Mouse (Mus musculus) liver, embryonic 15.5 days (tissue): ENCODE measurements around the gene Cacna1b. TPM values are rescaled to one million over a fixed set of nuclear protein-coding genes. Genes with fewer than 3 reads are reported as not detected.
A peak's percentile ranks its signal among the peaks of the same experiment; 100 is the strongest.

Experiments
- ATAC-seq: fragments of 200-750 bp; cut with Nextera tagmentation; 2 replicates; pipeline ENCODE4 v1.8.0; 2017; ENCODE audit warnings: moderate number of reproducible peaks, mild to moderate bottlenecking, moderate library complexity; ENCODE audit not compliant: insufficient read depth
- H3K27ac ChIP-seq: fragments of 300-500 bp; sonication (generic); replicated peaks from 2 replicates; pipeline ENCODE4 v1.5.1; 2015; ENCODE audit warnings: mild to moderate bottlenecking, inconsistent platforms
- H3K27me3 ChIP-seq: fragments of 300-500 bp; sonication (generic); 2 replicates; pipeline ENCODE4 v1.6.1; 2015; ENCODE audit warnings: mild to moderate bottlenecking, inconsistent platforms
- H3K36me3 ChIP-seq: fragments of 300-500 bp; sonication (generic); replicated peaks from 2 replicates; pipeline ENCODE4 v1.6.1; 2015; ENCODE audit warnings: moderate library complexity, mild to moderate bottlenecking, inconsistent platforms
- H3K4me1 ChIP-seq: fragments of 300-500 bp; sonication (generic); replicated peaks from 2 replicates; pipeline ENCODE4 v1.6.1; 2015; ENCODE audit warnings: inconsistent platforms
- H3K4me2 ChIP-seq: fragments of 300-500 bp; sonication (generic); 2 replicates; pipeline ENCODE4 v1.6.1; 2015; ENCODE audit warnings: moderate library complexity, mild to moderate bottlenecking, inconsistent platforms
- H3K4me3 ChIP-seq: fragments of 300-500 bp; sonication (generic); replicated peaks from 2 replicates; pipeline ENCODE4 v1.5.1; 2015; ENCODE audit warnings: mild to moderate bottlenecking, inconsistent platforms
- H3K9ac ChIP-seq: fragments of 300-500 bp; sonication (generic); 2 replicates; pipeline ENCODE4 v1.6.1; 2015; ENCODE audit warnings: moderate library complexity, mild to moderate bottlenecking, inconsistent platforms
- H3K9me3 ChIP-seq: fragments of 300-500 bp; sonication (generic); replicated peaks from 2 replicates; pipeline ENCODE4 v1.6.1; 2016; ENCODE audit warnings: inconsistent platforms
- WGBS: fragments of 180-500 bp; shearing (Covaris S2); methylation state at CpG from one replicate; pipeline ENCODE4 v1.1.7; 2015; ENCODE audit warnings: mixed read lengths; ENCODE audit not compliant: insufficient replicate concordance; 5-methylcytosine and 5-hydroxymethylcytosine counted together
- polyA plus RNA-seq: library from polyadenylated mRNA; unstranded; fragments of >200 nt; fragmentation: Nextera tagmentation; extraction: Ambion mirVana; gene quantifications from 2 replicates; pipeline ENCODE4 v1.2.1, GENCODE M21; 2015

Cacna1b gene
- polyA plus RNA-seq, 1 experiment from 2014 or later = 0.02 TPM

- no peak overlapping the region for H3K4me3 ChIP-seq
- no peak for ATAC-seq
- H3K27ac ChIP-seq = no peak overlapping the region
- no peak overlapping the region for H3K9ac ChIP-seq
- H3K4me1 ChIP-seq = no peaks in the 10 kb centered on the region
- H3K36me3 ChIP-seq = no peaks in the 10 kb centered on the region
- H3K27me3 ChIP-seq = no peaks in the 10 kb centered on the region
- 49% methylated on average over 7 of the region's 7 CpGs for WGBS
- no peak overlapping the region for H3K4me2 ChIP-seq
- no peaks in the 10 kb centered on the region for H3K9me3 ChIP-seq
These were observed 11.9 kb upstream of the Cacna1b start for GRCm38 (mm10) chr2:24774832-24775231.

GRCm38 (mm10) chr2:24770861-24771260 lies 7.9 kb upstream of the Cacna1b start:
- Histone ChIP-seq H3K4me2 (no peak overlapping the region), H3K4me1 (no peaks in the 10 kb centered on the region), H3K27ac (no peak overlapping the region), H3K36me3 (no peaks in the 10 kb centered on the region), H3K27me3 (0 out of 2 replicates have a peak, but pooled peaks cover 4% of the 10 kb centered on the region), H3K9ac (no peak overlapping the region), H3K9me3 (no peaks in the 10 kb centered on the region), H3K4me3 (no peak overlapping the region)
- WGBS = 59% methylated on average over 4 of the region's 4 CpGs
- ATAC-seq = no peak

- H3K27ac ChIP-seq = no peak overlapping the region
- H3K36me3 ChIP-seq = no peaks in the 10 kb centered on the region
- no peaks in the 10 kb centered on the region for H3K9me3 ChIP-seq
- H3K27me3 ChIP-seq = peaks cover 51% of the 10 kb centered on the region
- peak overlapping the region; percentile 72 for H3K4me2 ChIP-seq
- H3K4me3 ChIP-seq = peak overlapping the region; percentile 45
- peaks cover 17% of the 10 kb centered on the region for H3K4me1 ChIP-seq
- H3K9ac ChIP-seq = no peak overlapping the region
- under 1% methylated on average over 52 of the region's 52 CpGs for WGBS
- ATAC-seq = 0 out of 2 replicates have a peak, but pooled peaks have one; percentile 15
These were observed 449 bp downstream of the Cacna1b start for GRCm38 (mm10) chr2:24762446-24762960.

GRCm38 (mm10) chr2:24761923-24762445 lies 968 bp downstream of the Cacna1b start:
- H3K4me2 ChIP-seq = peak overlapping the region; percentile 72

GRCm38 (mm10) chr2:24755276-24755675 lies 7.7 kb downstream of the Cacna1b start:
- H3K27ac ChIP-seq = no peak overlapping the region
- H3K36me3 ChIP-seq = no peaks in the 10 kb centered on the region
- no peak overlapping the region for H3K4me3 ChIP-seq
- no peak overlapping the region for H3K4me2 ChIP-seq
- H3K4me1 ChIP-seq = no peaks in the 10 kb centered on the region
- no peak overlapping the region for H3K9ac ChIP-seq
- 70% methylated on average over 1 of the region's 1 CpGs for WGBS
- no peak for ATAC-seq
- no peaks in the 10 kb centered on the region; the same call in 1 of the 2 replicates for H3K27me3 ChIP-seq
- no peaks in the 10 kb centered on the region for H3K9me3 ChIP-seq

More at GRCm38 (mm10) chr2:24761923-24762445, 968 bp downstream of the Cacna1b start:
- peak overlapping the region; percentile 45 for H3K4me3 ChIP-seq
- no peak overlapping the region for H3K27ac ChIP-seq
- 0 out of 2 replicates have a peak, but pooled peaks have one; percentile 22 for ATAC-seq
- H3K4me1 ChIP-seq = peaks cover 17% of the 10 kb centered on the region
- H3K36me3 ChIP-seq = no peaks in the 10 kb centered on the region
- H3K9me3 ChIP-seq = no peaks in the 10 kb centered on the region
- 2% methylated on average over 35 of the region's 35 CpGs for WGBS
- H3K27me3 ChIP-seq = peaks cover 51% of the 10 kb centered on the region
- H3K9ac ChIP-seq = no peak overlapping the region

- WGBS = 62% methylated on average over 4 of the region's 4 CpGs
- H3K36me3 ChIP-seq = no peaks in the 10 kb centered on the region
- H3K4me2 ChIP-seq = no peak overlapping the region
- H3K9ac ChIP-seq = no peak overlapping the region
- ATAC-seq = no peak
- H3K9me3 ChIP-seq = no peaks in the 10 kb centered on the region
- no peak overlapping the region for H3K4me3 ChIP-seq
- H3K27ac ChIP-seq = no peak overlapping the region
- H3K27me3 ChIP-seq = no peaks in the 10 kb centered on the region; the same call in 1 of the 2 replicates
- H3K4me1 ChIP-seq = no peaks in the 10 kb centered on the region
These were observed 10.4 kb downstream of the Cacna1b start for GRCm38 (mm10) chr2:24752599-24752998.

GRCm38 (mm10) chr2:24750051-24750450 lies 12.9 kb downstream of the Cacna1b start:
- Histone ChIP-seq H3K4me3 (no peak overlapping the region), H3K27ac (no peak overlapping the region), H3K4me2 (no peak overlapping the region), H3K9ac (no peak overlapping the region), H3K27me3 (no peaks in the 10 kb centered on the region), H3K36me3 (no peaks in the 10 kb centered on the region), H3K9me3 (no peaks in the 10 kb centered on the region), H3K4me1 (no peaks in the 10 kb centered on the region)
- ATAC-seq = no peak
- WGBS = 39% methylated on average over 3 of the region's 3 CpGs

GRCm38 (mm10) chr2:24747878-24748277 lies 15.1 kb downstream of the Cacna1b start:
- Histone ChIP-seq H3K27me3 (no peaks in the 10 kb centered on the region), H3K4me3 (no peak overlapping the region), H3K4me2 (no peak overlapping the region), H3K4me1 (no peaks in the 10 kb centered on the region), H3K27ac (no peak overlapping the region), H3K9me3 (no peaks in the 10 kb centered on the region), H3K9ac (no peak overlapping the region), H3K36me3 (no peaks in the 10 kb centered on the region)
- WGBS = 16% methylated on average over 7 of the region's 7 CpGs
- no peak for ATAC-seq

- H3K4me2 ChIP-seq = no peak overlapping the region
- no peak for ATAC-seq
- no peak overlapping the region for H3K4me3 ChIP-seq
- H3K9me3 ChIP-seq = no peaks in the 10 kb centered on the region
- no peak overlapping the region for H3K27ac ChIP-seq
- no peaks in the 10 kb centered on the region for H3K4me1 ChIP-seq
- no peak overlapping the region for H3K9ac ChIP-seq
- no peaks in the 10 kb centered on the region for H3K27me3 ChIP-seq
- no peaks in the 10 kb centered on the region for H3K36me3 ChIP-seq
- 60% methylated on average over 5 of the region's 5 CpGs for WGBS
These were observed 23.3 kb downstream of the Cacna1b start for GRCm38 (mm10) chr2:24739701-24740100.

GRCm38 (mm10) chr2:24733157-24733556 lies 29.8 kb downstream of the Cacna1b start:
- no peak overlapping the region for H3K9ac ChIP-seq
- no peaks in the 10 kb centered on the region for H3K36me3 ChIP-seq
- H3K4me3 ChIP-seq = no peak overlapping the region
- H3K4me2 ChIP-seq = no peak overlapping the region
- ATAC-seq = no peak
- 29% methylated on average over 4 of the region's 4 CpGs for WGBS
- H3K4me1 ChIP-seq = no peaks in the 10 kb centered on the region
- no peak overlapping the region for H3K27ac ChIP-seq
- H3K9me3 ChIP-seq = no peaks in the 10 kb centered on the region
- no peaks in the 10 kb centered on the region for H3K27me3 ChIP-seq

- Histone ChIP-seq H3K4me2 (no peak overlapping the region), H3K27ac (no peak overlapping the region), H3K36me3 (no peaks in the 10 kb centered on the region), H3K9ac (no peak overlapping the region), H3K4me1 (no peaks in the 10 kb centered on the region), H3K4me3 (no peak overlapping the region), H3K27me3 (no peaks in the 10 kb centered on the region), H3K9me3 (no peaks in the 10 kb centered on the region)
- WGBS = 62% methylated on average over 4 of the region's 4 CpGs
- no peak for ATAC-seq
These were observed 37.1 kb downstream of the Cacna1b start for GRCm38 (mm10) chr2:24725865-24726264.
